In genomic region chr7:135397096-135397495, GRCm38 (mm10) we compare ENCODE assay signal across 28 mouse cellular contexts. TPM values are rescaled to one million over a fixed set of nuclear protein-coding genes. Genes with fewer than 3 reads are reported as not detected.
"Had no signal": no experiment of that assay in that cellular context is flagged by ENCODE, and none has a peak within 500 bp of the region (broad histone marks: within the 10 kb centered on the region; RNA-seq: fewer than 3 reads in every experiment).

No protein-coding gene starts in this region.

- H3K4me3 ChIP-seq: kidney, embryonic 15.5 days; left cerebral cortex, adult 2 months had no signal

- DNase-seq: kidney, adult 8-10 months; kidney, postnatal 10 days; kidney, postnatal 36 days; layer of hippocampus, postnatal 36 days; lung, adult 2 months; lung, postnatal 14 days; lung, postnatal 4 days; midbrain, embryonic 14.5 days; thymus, adult 2 months; thymus, postnatal 14 days; thymus, postnatal 4 days had no signal

- H3K36me3 ChIP-seq: kidney, embryonic 15.5 days had no signal

- H3K27ac ChIP-seq: kidney, embryonic 15.5 days; left cerebral cortex, adult 2 months; stomach, postnatal 0 days had no signal

- H3K9me3 ChIP-seq: kidney, embryonic 15.5 days had no signal

- H3K4me2 ChIP-seq: midbrain, embryonic 11.5 days had no signal

- H3K9ac ChIP-seq: kidney, embryonic 15.5 days had no signal

RNA-seq across cellular contexts. Expression of gene Foxi2, which starts 13.0 kb away (rescaled TPM):
- total RNA-seq: layer of hippocampus, adult 8-10 months; layer of hippocampus, postnatal 10 days; layer of hippocampus, postnatal 36 days; left cerebral cortex, adult 2 months; left cerebral cortex, postnatal 10 days; left cerebral cortex, postnatal 36 days; megakaryocyte progenitor cell, adult 5-6 weeks; megakaryocyte-erythroid progenitor cell, adult 5-6 weeks; midbrain, postnatal 0 days had no signal
- polyA plus RNA-seq: kidney, embryonic 15.5 days; liver, embryonic 14.5 days; lung, adult 2 months; lung, embryonic 16.5 days; midbrain, postnatal 0 days; neural tube, embryonic 14.5 days; small intestine, adult 2 months; spleen, adult 2 months; stomach, embryonic 14.5 days; stomach, postnatal 0 days had no signal
